Mouse (Mus musculus) thymus, postnatal 25 days (tissue): ENCODE data around the gene I0C0044D17Rik.

Experiments used
- DNase-seq: peaks from one replicate; pipeline ENCODE4 v3.0.0; 2022

The I0C0044D17Rik gene

GRCm38 (mm10) chr4:98826701-98827100 lies 3.1 kb upstream of the I0C0044D17Rik start:
- DNase-seq, result no peak

- no peak for DNase-seq
These were observed 593 bp downstream of the I0C0044D17Rik start for GRCm38 (mm10) chr4:98823047-98823446.

- no peak for DNase-seq
These were observed 1.2 kb downstream of the I0C0044D17Rik start for GRCm38 (mm10) chr4:98822478-98822877.

GRCm38 (mm10) chr4:98819216-98819755 lies 4.4 kb downstream of the I0C0044D17Rik start:
- DNase-seq, result no peak

- peak; percentile 34 for DNase-seq
These were observed 6.3 kb downstream of the I0C0044D17Rik start, which contains the start of gene Kank4 for GRCm38 (mm10) chr4:98817184-98817911. Kank4 (minus strand) TSS chr4:98817537.

DNA sequence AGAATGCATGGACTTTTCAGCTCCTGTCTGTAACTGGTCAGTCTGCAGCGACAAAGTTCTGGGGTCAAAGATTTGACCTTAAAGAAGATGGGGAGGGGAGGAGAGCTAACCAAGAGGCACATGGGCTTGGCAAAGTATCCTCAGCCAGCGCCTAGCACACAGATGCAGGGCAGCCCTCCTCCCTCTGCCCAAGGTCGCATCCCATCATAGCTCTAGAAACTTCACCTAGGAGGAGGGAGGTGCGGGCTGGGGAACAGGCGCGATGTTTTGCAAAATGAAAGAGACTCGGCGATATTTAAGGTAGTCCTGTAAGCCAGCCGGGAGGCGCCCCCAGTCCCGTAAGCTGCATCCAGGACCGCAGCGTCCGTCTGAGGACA lies 6.8 kb downstream of the I0C0044D17Rik start:
- DNase-seq, result no peak

- no peak for DNase-seq
These were observed 17.3 kb downstream of the I0C0044D17Rik start for GRCm38 (mm10) chr4:98806306-98806705.

DNA sequence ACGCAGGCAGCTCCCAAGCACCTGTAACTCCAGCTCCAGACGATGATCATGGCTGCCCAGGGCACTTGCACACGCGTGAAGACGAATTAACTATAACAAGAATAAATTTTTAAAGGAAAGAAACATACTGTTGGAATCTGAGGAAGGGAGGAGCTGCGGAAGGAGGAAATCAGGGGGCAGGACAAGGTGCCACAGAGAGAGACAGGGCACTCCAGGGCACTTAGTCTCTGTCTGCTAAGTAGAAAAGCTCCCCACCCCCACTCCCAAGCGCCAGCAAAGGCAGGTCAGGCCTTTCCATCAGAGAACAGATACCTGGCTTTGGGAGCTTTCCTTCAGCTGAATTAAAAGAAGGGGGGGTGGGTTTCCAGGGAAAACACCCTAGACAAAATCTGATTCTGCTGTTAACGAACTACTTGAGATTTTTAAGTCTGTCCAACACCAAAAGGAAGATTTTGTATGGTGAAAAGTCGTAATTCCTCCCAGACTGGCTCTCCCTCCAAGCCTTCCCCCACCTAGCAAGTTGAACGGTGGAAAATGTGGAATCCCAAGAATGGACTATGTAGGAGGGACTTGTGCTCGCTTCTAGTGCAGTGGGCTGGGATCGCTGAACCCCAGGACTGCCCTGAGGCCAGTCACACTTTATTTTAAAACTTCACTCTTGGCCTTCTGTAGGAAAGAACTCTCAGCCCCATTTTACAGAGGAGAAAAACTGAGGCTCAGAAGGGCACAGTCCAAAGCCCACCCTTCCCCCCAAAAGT lies 18.2 kb downstream of the I0C0044D17Rik start:
- DNase-seq, result no peak

DNA sequence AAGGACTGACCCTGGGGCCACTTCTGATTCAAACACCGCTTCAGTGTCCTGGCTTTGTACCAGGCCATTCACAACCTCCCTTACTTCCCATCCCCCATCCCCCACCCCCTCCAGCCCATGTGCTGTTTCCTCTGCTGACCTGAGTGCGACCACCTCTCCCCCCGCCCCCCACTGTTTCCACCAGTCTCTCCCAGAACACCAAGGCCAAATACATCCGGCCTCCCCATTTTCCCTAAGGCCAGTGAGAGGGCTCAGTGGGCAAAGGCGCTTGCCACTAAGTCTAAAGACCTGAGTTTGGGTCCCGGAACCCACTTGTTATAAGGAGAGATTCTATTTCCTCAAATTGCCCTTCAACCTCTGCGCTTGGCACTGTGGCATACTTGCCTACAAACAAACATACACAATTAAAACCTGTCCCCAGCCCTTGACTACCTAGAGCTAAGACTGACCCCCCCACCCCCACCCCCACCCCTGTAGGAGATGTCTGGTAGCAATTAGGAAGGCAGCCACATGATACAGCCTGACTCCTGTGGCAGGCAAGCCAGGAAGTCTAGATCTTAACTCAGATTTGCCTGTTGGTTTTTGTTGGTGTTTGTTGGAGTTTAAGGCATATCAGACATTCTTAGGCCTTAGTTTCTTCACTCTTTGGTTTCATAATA lies 19.0 kb downstream of the I0C0044D17Rik start:
- no peak for DNase-seq

DNA sequence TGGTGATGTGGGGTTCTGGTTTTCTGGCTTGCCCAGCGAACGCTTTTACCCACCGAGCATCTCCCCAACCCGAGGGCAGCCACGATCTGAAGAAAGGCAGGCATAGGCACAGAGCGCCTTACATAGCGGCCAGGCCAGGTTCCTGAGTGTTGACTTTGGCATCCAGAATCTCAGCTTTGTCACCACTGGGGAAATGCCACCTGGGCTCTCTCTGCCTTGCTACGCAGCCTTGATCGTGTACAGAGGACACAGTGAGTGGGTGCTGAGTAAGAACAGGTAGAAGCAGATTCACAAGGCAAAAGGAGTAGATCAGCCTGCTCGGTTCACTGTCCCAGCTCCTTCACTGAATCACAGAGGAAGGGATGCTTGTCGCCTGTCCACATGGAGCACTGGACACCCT lies 21.9 kb downstream of the I0C0044D17Rik start:
- DNase-seq, result no peak

GRCm38 (mm10) chr4:98800824-98801223 lies 22.8 kb downstream of the I0C0044D17Rik start:
- DNase-seq, result no peak

GRCm38 (mm10) chr4:98796591-98797341 lies 26.9 kb downstream of the I0C0044D17Rik start:
- DNase-seq, result no peak

GRCm38 (mm10) chr4:98795241-98795640 lies 28.4 kb downstream of the I0C0044D17Rik start:
- DNase-seq, result no peak

GRCm38 (mm10) chr4:98793486-98793885 lies 30.2 kb downstream of the I0C0044D17Rik start:
- no peak for DNase-seq

GRCm38 (mm10) chr4:98790721-98791120 lies 32.9 kb downstream of the I0C0044D17Rik start:
- DNase-seq, result no peak

DNA sequence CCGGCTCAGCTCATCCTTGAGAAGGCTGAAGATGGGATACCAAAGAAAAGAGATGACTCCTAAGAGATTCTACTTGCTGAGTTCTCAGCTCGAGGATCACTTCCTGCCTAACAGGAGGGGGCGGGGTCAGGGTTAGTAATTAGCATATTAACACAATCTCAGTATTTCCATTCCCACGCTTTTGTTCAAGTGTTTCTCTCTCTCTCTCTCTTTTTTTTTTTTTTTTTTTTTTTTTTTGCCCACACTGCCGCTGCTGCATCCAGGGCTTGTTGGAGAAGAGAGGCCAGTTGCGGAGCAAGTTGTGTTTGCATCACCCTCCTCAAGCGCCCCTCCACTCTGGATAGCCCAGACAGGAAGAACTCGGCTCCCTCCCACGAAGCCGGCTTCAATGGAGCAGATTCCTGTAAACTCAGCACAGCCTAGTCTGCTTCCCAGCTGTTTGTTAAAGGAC lies 33.8 kb downstream of the I0C0044D17Rik start:
- no peak for DNase-seq

DNA sequence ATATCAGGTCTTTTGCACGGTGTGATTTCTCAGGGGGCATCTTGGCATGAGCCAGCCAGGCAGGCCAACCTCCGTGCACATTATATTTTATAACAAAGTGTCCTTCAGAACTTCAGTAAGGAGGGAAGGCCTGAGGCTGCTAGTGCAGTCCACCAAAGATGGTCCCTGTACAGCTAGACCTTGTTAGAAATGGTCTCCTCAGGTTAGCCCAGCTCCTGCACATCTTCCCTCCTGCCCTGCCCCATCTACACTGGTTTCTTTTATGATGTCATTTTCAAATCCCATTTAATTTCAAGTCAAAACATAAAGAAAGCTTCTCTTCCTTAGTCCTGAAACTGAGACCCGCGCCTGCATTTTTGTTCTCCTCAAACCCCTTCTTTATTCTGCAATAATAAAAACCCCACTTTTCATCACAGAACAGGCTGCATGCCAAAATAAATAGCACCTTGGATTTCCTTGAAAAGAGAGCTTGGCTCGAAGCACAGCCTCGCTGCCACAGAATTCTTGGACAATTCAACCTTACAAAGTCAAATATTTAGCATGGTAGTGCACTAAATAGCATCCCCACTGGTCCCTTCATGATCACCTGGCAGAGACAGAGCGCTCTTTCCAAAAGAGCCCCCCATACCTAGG lies 34.4 kb downstream of the I0C0044D17Rik start:
- DNase-seq, result no peak

GRCm38 (mm10) chr4:98786281-98786680 lies 37.4 kb downstream of the I0C0044D17Rik start:
- no peak for DNase-seq

GRCm38 (mm10) chr4:98785851-98786250 lies 37.8 kb downstream of the I0C0044D17Rik start:
- DNase-seq, result no peak

GRCm38 (mm10) chr4:98778219-98778618 lies 45.4 kb downstream of the I0C0044D17Rik start:
- no peak for DNase-seq

GRCm38 (mm10) chr4:98777464-98777863 lies 46.2 kb downstream of the I0C0044D17Rik start:
- DNase-seq, result no peak
